Comparison of ENCODE assay signal across 12 mouse cellular contexts in genomic region chr2:117475561-117475960, GRCm38 (mm10).
A peak's percentile ranks its signal among the peaks of the same experiment; 100 is the strongest.
DNase-seq lines count a peak whose midpoint lies in the region; ATAC-seq and TF ChIP-seq lines count a peak whose summit lies in the region.
"Had no signal": no experiment of that assay in that cellular context is flagged by ENCODE, and none has a peak within 500 bp of the region (broad histone marks: within the 10 kb centered on the region; RNA-seq: fewer than 3 reads in every experiment).

No protein-coding gene starts in this region.

- WGBS in kidney, adult 2 months, result 46% methylated on average over 3 of the region's 3 CpGs
- WGBS in neural tube, embryonic 15.5 days, result 52% methylated on average over 3 of the region's 3 CpGs

- no peaks in the 10 kb centered on the region for H3K9me3 ChIP-seq in CH12.LX (replicated peaks; ENCODE audit: low read length)
- no peaks in the 10 kb centered on the region for H3K9me3 ChIP-seq in neural tube, embryonic 15.5 days (replicated peaks)
- H3K9me3 ChIP-seq: embryonic facial prominence, embryonic 13.5 days had no signal

- ATAC-seq in CD4-positive, CD25-positive, alpha-beta regulatory T cell, adult 4 months, result no peak
- ATAC-seq in neural tube, embryonic 15.5 days (ENCODE audit: low FRiP score), result no peak
- ATAC-seq: intestine, embryonic 16.5 days had no signal

- peak; percentile 38; the same call in 1 of the 2 replicates for TF ChIP-seq CTCF in kidney, adult 2 months (conservative IDR thresholded peaks at IDR 0.05; ENCODE audit: insufficient read depth, insufficient read length, low read depth, low read length)
- peak; percentile 56 to 70 for TF ChIP-seq CTCF in CH12.LX (conservative IDR thresholded peaks at IDR 0.05 in 1 of 2, IDR thresholded peaks at IDR 0.05 in 1 of 2; ENCODE audit: low read depth in 2 of 2, low read length in 2 of 2)

- TF ChIP-seq EP300 in CH12.LX (IDR thresholded peaks at IDR 0.05; ENCODE audit: low read length), result no peak

- in situ Hi-C loops in CH12.LX (cut with MboI; ENCODE audit: low pct_ligation_motif_present, low pct_unique_long_range_greater_than_20kb, low sequenced_read_pairs), result no loop called here

- H3K36me3 ChIP-seq in kidney, adult 2 months (ENCODE audit: control insufficient read depth, insufficient read depth, low read length), result no peaks in the 10 kb centered on the region
- H3K36me3 ChIP-seq in CH12.LX (replicated peaks in 1 of 2; ENCODE audit: control insufficient read depth in 1 of 2, insufficient read depth in 1 of 2, low read length in 1 of 2), result no peaks in the 10 kb centered on the region
- no peaks in the 10 kb centered on the region for H3K36me3 ChIP-seq in neural tube, embryonic 15.5 days
- H3K36me3 ChIP-seq: embryonic facial prominence, embryonic 13.5 days had no signal

- dilution Hi-C loops in CH12.LX (cut with MboI; ENCODE audit: extremely low pct_ligation_motif_present, extremely low pct_unique_long_range_greater_than_20kb, low sequenced_read_pairs), result no loop called here

- H3K4me3 ChIP-seq in kidney, adult 2 months (ENCODE audit: insufficient read depth, low read depth, low read length), result no peak overlapping the region
- no peak overlapping the region for H3K4me3 ChIP-seq in CH12.LX (replicated peaks in 1 of 3; ENCODE audit: low read depth in 2 of 3, low read length in 2 of 3, poor library complexity in 1 of 3)
- H3K4me3 ChIP-seq in neural tube, embryonic 15.5 days (replicated peaks), result no peak overlapping the region
- H3K4me3 ChIP-seq: embryonic facial prominence, embryonic 13.5 days had no signal

- H3K79me2 ChIP-seq in CH12.LX (replicated peaks; ENCODE audit: control insufficient read depth, extremely low read depth, insufficient read depth, poor library complexity, severe bottlenecking), result no peaks in the 10 kb centered on the region

- H3K27ac ChIP-seq in kidney, adult 2 months (ENCODE audit: insufficient read depth, low read depth, low read length), result no peak overlapping the region
- no peak overlapping the region for H3K27ac ChIP-seq in CH12.LX (ENCODE audit: insufficient read depth, low read depth)
- no peak overlapping the region for H3K27ac ChIP-seq in neural tube, embryonic 15.5 days (replicated peaks)
- H3K27ac ChIP-seq: embryonic facial prominence, embryonic 13.5 days had no signal

- no peak for TF ChIP-seq POLR2A in kidney, adult 2 months (IDR thresholded peaks at IDR 0.05; ENCODE audit: low read depth, low read length)
- no peak for TF ChIP-seq POLR2A in CH12.LX (IDR thresholded peaks at IDR 0.05; ENCODE audit: low read depth, low read length)

- peak; percentile 23 for DNase-seq in CD4-positive, CD25-positive, alpha-beta regulatory T cell, adult 2 months (ENCODE audit: low read depth, low spot score)
- no peak for DNase-seq in kidney, adult 2 months
- DNase-seq in kidney, postnatal 4 days, result no peak
- DNase-seq in CH12.LX (ENCODE audit: extremely low read depth), result peak; percentile 8
- peak; percentile 33 for DNase-seq in embryo, embryonic 11 days
- no peak for DNase-seq in cerebellum, postnatal 25 days
- DNase-seq: adrenal gland, adult 2 months had no signal

- H3K4me2 ChIP-seq in CH12.LX (ENCODE audit: insufficient read depth, low read depth, poor library complexity, severe bottlenecking), result no peak overlapping the region
- H3K4me2 ChIP-seq in neural tube, embryonic 15.5 days, result no peak overlapping the region
- H3K4me2 ChIP-seq: embryonic facial prominence, embryonic 13.5 days; midbrain, embryonic 11.5 days had no signal

- H3K4me1 ChIP-seq in kidney, adult 2 months (ENCODE audit: control insufficient read depth, insufficient read depth, low read length), result no peaks in the 10 kb centered on the region
- H3K4me1 ChIP-seq in CH12.LX (ENCODE audit: control insufficient read depth in 1 of 2, insufficient read depth in 2 of 2), result no peaks in the 10 kb centered on the region
- H3K4me1 ChIP-seq in neural tube, embryonic 15.5 days, result no peaks in the 10 kb centered on the region
- H3K4me1 ChIP-seq: embryonic facial prominence, embryonic 13.5 days had no signal

- no peaks in the 10 kb centered on the region for H3K27me3 ChIP-seq in kidney, adult 2 months (replicated peaks; ENCODE audit: control insufficient read depth, insufficient read depth, low read length)
- no peaks in the 10 kb centered on the region for H3K27me3 ChIP-seq in CH12.LX (replicated peaks)
- H3K27me3 ChIP-seq in neural tube, embryonic 15.5 days (replicated peaks), result no peaks in the 10 kb centered on the region
- H3K27me3 ChIP-seq: embryonic facial prominence, embryonic 13.5 days had no signal

- H3K9ac ChIP-seq in CH12.LX (ENCODE audit: insufficient read depth, low read depth), result no peak overlapping the region
- no peak overlapping the region for H3K9ac ChIP-seq in neural tube, embryonic 15.5 days (replicated peaks)
- H3K9ac ChIP-seq: embryonic facial prominence, embryonic 13.5 days had no signal

- peak; percentile 8 for TF ChIP-seq RAD21 in CH12.LX (IDR thresholded peaks at IDR 0.05; ENCODE audit: low read depth, low read length)

TF ChIP-seq in CH12.LX, 34 proteins besides CTCF, POLR2A, EP300 and RAD21:
- TF ChIP-seq MXI1 (IDR thresholded peaks at IDR 0.05; ENCODE audit: low read depth, low read length), result no peak
- TF ChIP-seq USF1 (IDR thresholded peaks at IDR 0.05; ENCODE audit: low read depth, low read length), result no peak
- TF ChIP-seq POLR2AphosphoS2 (IDR thresholded peaks at IDR 0.05; ENCODE audit: low read depth, low read length), result no peak

Comparison
In these comparisons a context has a peak if more than half of its experiments do, and no peak if none do; other contexts are left out.
1. DNase-seq: peak in CD4-positive, CD25-positive, alpha-beta regulatory T cell, adult 2 months (single experiment), CH12.LX (single experiment) and embryo, embryonic 11 days (single experiment); none in kidney, adult 2 months (single experiment), kidney, postnatal 4 days (0 of 2) and cerebellum, postnatal 25 days (0 of 2).